9 mouse cellular contexts compared by ENCODE assay signal in the genomic region with DNA sequence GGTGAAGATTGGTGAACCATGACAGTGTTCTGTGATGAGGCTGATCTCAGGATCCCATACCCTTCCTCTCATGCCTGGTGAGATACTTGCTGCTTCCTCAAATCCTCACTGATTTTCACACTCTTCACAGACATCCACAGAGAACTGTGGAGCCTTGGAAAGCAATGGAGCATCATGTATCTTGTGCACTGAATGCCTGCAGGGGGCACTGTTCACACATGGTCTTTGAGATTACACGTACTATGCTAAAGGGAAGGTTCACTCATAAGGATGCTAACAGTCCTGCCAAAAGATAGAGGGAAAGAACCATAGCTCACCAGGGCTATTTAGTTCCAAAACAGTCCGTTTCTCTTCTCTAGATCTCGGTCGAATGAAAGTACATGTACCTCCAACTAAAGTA. TPM values are rescaled to one million over a fixed set of nuclear protein-coding genes. Genes with fewer than 3 reads are reported as not detected.
DNase-seq lines count a peak whose midpoint lies in the region; ATAC-seq and TF ChIP-seq lines count a peak whose summit lies in the region.
"Had no signal": no experiment of that assay in that cellular context is flagged by ENCODE, and none has a peak within 500 bp of the region (broad histone marks: within the 10 kb centered on the region; RNA-seq: fewer than 3 reads in every experiment).

No protein-coding gene starts in this region.

- TF ChIP-seq POLR2A in cerebellum, adult 2 months (IDR thresholded peaks at IDR 0.05; ENCODE audit: borderline replicate concordance, insufficient read depth, low read length): no peak

- H3K27ac ChIP-seq in intestine, postnatal 0 days (ENCODE audit: low read depth, low read length): no peak overlapping the region
- H3K27ac ChIP-seq in intestine, embryonic 15.5 days: no peak overlapping the region
- H3K27ac ChIP-seq in embryonic facial prominence, embryonic 14.5 days (replicated peaks; ENCODE audit: low read depth, low read length): no peak overlapping the region
- no peak overlapping the region for H3K27ac ChIP-seq in stomach, postnatal 0 days (replicated peaks)
- H3K27ac ChIP-seq in cerebellum, adult 2 months (ENCODE audit: insufficient read depth, low read length): no peak overlapping the region
- H3K27ac ChIP-seq in hindbrain, embryonic 10.5 days: no peak overlapping the region
- H3K27ac ChIP-seq: hindbrain, embryonic 15.5 days had no signal

- no peak overlapping the region for H3K4me3 ChIP-seq in intestine, postnatal 0 days (ENCODE audit: low read depth, low read length)
- no peak overlapping the region for H3K4me3 ChIP-seq in intestine, embryonic 15.5 days (replicated peaks)
- H3K4me3 ChIP-seq in embryonic facial prominence, embryonic 14.5 days (ENCODE audit: low read depth, low read length): no peak overlapping the region
- no peak overlapping the region for H3K4me3 ChIP-seq in stomach, postnatal 0 days (ENCODE audit: low read depth, low read length)
- H3K4me3 ChIP-seq in cerebellum, adult 2 months (replicated peaks; ENCODE audit: insufficient read depth, low read depth, low read length): no peak overlapping the region
- H3K4me3 ChIP-seq in hindbrain, embryonic 10.5 days: no peak overlapping the region
- H3K4me3 ChIP-seq: hindbrain, embryonic 15.5 days had no signal

- peak; percentile 67 for TF ChIP-seq CTCF in intestine, postnatal 0 days (IDR thresholded peaks at IDR 0.05; ENCODE audit: low read depth)
- peak; percentile 75 for TF ChIP-seq CTCF in stomach, postnatal 0 days (IDR thresholded peaks at IDR 0.05; ENCODE audit: low read depth)
- no peak for TF ChIP-seq CTCF in cerebellum, adult 2 months (IDR thresholded peaks at IDR 0.05; ENCODE audit: borderline replicate concordance, insufficient read depth, low read depth, low read length)

- H3K9me3 ChIP-seq in intestine, postnatal 0 days (ENCODE audit: control insufficient read depth): no peaks in the 10 kb centered on the region
- no peaks in the 10 kb centered on the region for H3K9me3 ChIP-seq in intestine, embryonic 15.5 days
- H3K9me3 ChIP-seq in embryonic facial prominence, embryonic 14.5 days (ENCODE audit: control insufficient read depth, low read length): no peaks in the 10 kb centered on the region
- no peaks in the 10 kb centered on the region for H3K9me3 ChIP-seq in stomach, postnatal 0 days (ENCODE audit: control insufficient read depth, low read length)
- no peaks in the 10 kb centered on the region for H3K9me3 ChIP-seq in hindbrain, embryonic 10.5 days
- H3K9me3 ChIP-seq: hindbrain, embryonic 15.5 days had no signal

- H3K4me1 ChIP-seq in intestine, postnatal 0 days (replicated peaks; ENCODE audit: control insufficient read depth, insufficient read depth, low read length): no peaks in the 10 kb centered on the region
- H3K4me1 ChIP-seq in intestine, embryonic 15.5 days (replicated peaks): no peaks in the 10 kb centered on the region
- no peaks in the 10 kb centered on the region for H3K4me1 ChIP-seq in embryonic facial prominence, embryonic 14.5 days (ENCODE audit: control insufficient read depth, insufficient read depth, low read length)
- H3K4me1 ChIP-seq in stomach, postnatal 0 days (replicated peaks; ENCODE audit: control insufficient read depth, insufficient read depth): no peaks in the 10 kb centered on the region
- no peaks in the 10 kb centered on the region for H3K4me1 ChIP-seq in cerebellum, adult 2 months (ENCODE audit: control insufficient read depth, insufficient read depth, low read length)
- H3K4me1 ChIP-seq in hindbrain, embryonic 10.5 days (replicated peaks): no peaks in the 10 kb centered on the region; the same call in 1 of the 2 replicates
- H3K4me1 ChIP-seq: hindbrain, embryonic 15.5 days had no signal

- H3K36me3 ChIP-seq in intestine, postnatal 0 days (ENCODE audit: control insufficient read depth, insufficient read depth): no peaks in the 10 kb centered on the region
- H3K36me3 ChIP-seq in intestine, embryonic 15.5 days: no peaks in the 10 kb centered on the region
- H3K36me3 ChIP-seq in embryonic facial prominence, embryonic 14.5 days (ENCODE audit: control insufficient read depth, insufficient read depth, low read length): no peaks in the 10 kb centered on the region
- no peaks in the 10 kb centered on the region for H3K36me3 ChIP-seq in stomach, postnatal 0 days (ENCODE audit: control insufficient read depth, insufficient read depth, low read length)
- H3K36me3 ChIP-seq in hindbrain, embryonic 10.5 days: no peaks in the 10 kb centered on the region
- H3K36me3 ChIP-seq: hindbrain, embryonic 15.5 days had no signal

- H3K9ac ChIP-seq in intestine, postnatal 0 days (ENCODE audit: low read depth, low read length): no peak overlapping the region
- H3K9ac ChIP-seq in intestine, embryonic 15.5 days: no peak overlapping the region
- no peak overlapping the region for H3K9ac ChIP-seq in embryonic facial prominence, embryonic 14.5 days (ENCODE audit: low read depth, low read length)
- H3K9ac ChIP-seq in stomach, postnatal 0 days (ENCODE audit: low read length): no peak overlapping the region
- H3K9ac ChIP-seq: hindbrain, embryonic 15.5 days had no signal

- H3K4me2 ChIP-seq in intestine, postnatal 0 days (replicated peaks; ENCODE audit: low read depth): no peak overlapping the region
- no peak overlapping the region for H3K4me2 ChIP-seq in intestine, embryonic 15.5 days (replicated peaks)
- H3K4me2 ChIP-seq in embryonic facial prominence, embryonic 14.5 days (ENCODE audit: low read depth, low read length): no peak overlapping the region
- no peak overlapping the region for H3K4me2 ChIP-seq in stomach, postnatal 0 days (replicated peaks; ENCODE audit: low read depth)
- H3K4me2 ChIP-seq: hindbrain, embryonic 15.5 days had no signal

- no peak for TF ChIP-seq EP300 in stomach, postnatal 0 days (optimal IDR thresholded peaks at IDR 0.05)

- DNase-seq in urinary bladder, postnatal 14 days (ENCODE audit: low spot score): peak; percentile 61
- DNase-seq in urinary bladder, postnatal 10 days (ENCODE audit: low spot score): no peak
- DNase-seq in embryonic facial prominence, embryonic 14.5 days (ENCODE audit: low spot score): peak; percentile 37
- DNase-seq in stomach, postnatal 0 days (ENCODE audit: low spot score): peak; percentile 17
- DNase-seq in cerebellum, adult 2 months: no peak
- DNase-seq in hindbrain, embryonic 10.5 days (ENCODE audit: low spot score): no peak

- 50% methylated on average over 4 of the region's 4 CpGs for WGBS in intestine, postnatal 0 days
- 52% methylated on average over 4 of the region's 4 CpGs for WGBS in intestine, embryonic 15.5 days
- WGBS in embryonic facial prominence, embryonic 14.5 days: 58% methylated on average over 4 of the region's 4 CpGs
- WGBS in stomach, postnatal 0 days: 54% methylated on average over 4 of the region's 4 CpGs
- 65% methylated on average over 4 of the region's 4 CpGs for WGBS in cerebellum, adult 2 months
- WGBS in hindbrain, embryonic 10.5 days: 64% methylated on average over 4 of the region's 4 CpGs

- no peaks in the 10 kb centered on the region for H3K27me3 ChIP-seq in intestine, postnatal 0 days (replicated peaks; ENCODE audit: control insufficient read depth, insufficient read depth, low read length)
- H3K27me3 ChIP-seq in intestine, embryonic 15.5 days (replicated peaks): no peaks in the 10 kb centered on the region
- no peaks in the 10 kb centered on the region for H3K27me3 ChIP-seq in embryonic facial prominence, embryonic 14.5 days (replicated peaks; ENCODE audit: control insufficient read depth, insufficient read depth, low read length)
- no peaks in the 10 kb centered on the region for H3K27me3 ChIP-seq in stomach, postnatal 0 days (ENCODE audit: control insufficient read depth, insufficient read depth, low read length)
- H3K27me3 ChIP-seq in cerebellum, adult 2 months (ENCODE audit: control insufficient read depth, insufficient read depth, low read length): no peaks in the 10 kb centered on the region
- H3K27me3 ChIP-seq in hindbrain, embryonic 10.5 days (ENCODE audit: insufficient read depth, poor library complexity, severe bottlenecking): no peaks in the 10 kb centered on the region
- H3K27me3 ChIP-seq: hindbrain, embryonic 15.5 days had no signal

- ATAC-seq in intestine, postnatal 0 days: no peak
- ATAC-seq in intestine, embryonic 15.5 days: no peak
- ATAC-seq in embryonic facial prominence, embryonic 14.5 days (ENCODE audit: low read depth): no peak
- no peak for ATAC-seq in stomach, postnatal 0 days (ENCODE audit: low FRiP score, low TSS enrichment)

RNA-seq across cellular contexts. Expression of a gene that starts 5.7 kb away (rescaled TPM):
- not detected in 2 replicates for polyA plus RNA-seq in intestine, postnatal 0 days (2015; fragmentation: Nextera tagmentation; extraction: Ambion mirVana)
- polyA plus RNA-seq in intestine, embryonic 15.5 days (2015; fragmentation: Nextera tagmentation; extraction: Ambion mirVana): not detected in 2 replicates
- 3.3 and 6.1 TPM in 2 replicates for polyA plus RNA-seq in embryonic facial prominence, embryonic 14.5 days (2014; fragmentation: Nextera tagmentation; extraction: Ambion mirVana)
- polyA plus RNA-seq in stomach, postnatal 0 days (2015; fragmentation: Nextera tagmentation; extraction: Ambion mirVana): 1,230 and 1,305 TPM in 2 replicates
- not detected in 2 replicates for polyA plus RNA-seq in cerebellum, adult 2 months (2012; rRNA removed)
- not detected in 2 replicates for polyA plus RNA-seq in hindbrain, embryonic 10.5 days (2016; fragmentation: Nextera tagmentation; extraction: Ambion mirVana)
- polyA plus RNA-seq: hindbrain, embryonic 15.5 days had no signal

RNA-seq across cellular contexts. Expression of a gene that starts 12.4 kb away (rescaled TPM):
- polyA plus RNA-seq in intestine, postnatal 0 days (2015; fragmentation: Nextera tagmentation; extraction: Ambion mirVana): not detected in 2 replicates
- polyA plus RNA-seq in intestine, embryonic 15.5 days (2015; fragmentation: Nextera tagmentation; extraction: Ambion mirVana): not detected in 2 replicates
- 0.43 and 1.1 TPM in 2 replicates for polyA plus RNA-seq in embryonic facial prominence, embryonic 14.5 days (2014; fragmentation: Nextera tagmentation; extraction: Ambion mirVana)
- 847 and 849 TPM in 2 replicates for polyA plus RNA-seq in stomach, postnatal 0 days (2015; fragmentation: Nextera tagmentation; extraction: Ambion mirVana)
- not detected in 2 replicates for polyA plus RNA-seq in cerebellum, adult 2 months (2012; rRNA removed)
- polyA plus RNA-seq in hindbrain, embryonic 10.5 days (2016; fragmentation: Nextera tagmentation; extraction: Ambion mirVana): not detected in 2 replicates
- polyA plus RNA-seq: hindbrain, embryonic 15.5 days had no signal

RNA-seq across cellular contexts. Expression of a gene that starts 23.9 kb away (rescaled TPM):
- not detected in 2 replicates for polyA plus RNA-seq in intestine, postnatal 0 days (2015; fragmentation: Nextera tagmentation; extraction: Ambion mirVana)
- not detected in 2 replicates for polyA plus RNA-seq in intestine, embryonic 15.5 days (2015; fragmentation: Nextera tagmentation; extraction: Ambion mirVana)
- 0.80 and 3.1 TPM in 2 replicates for polyA plus RNA-seq in embryonic facial prominence, embryonic 14.5 days (2014; fragmentation: Nextera tagmentation; extraction: Ambion mirVana)
- 1,477 and 1,491 TPM in 2 replicates for polyA plus RNA-seq in stomach, postnatal 0 days (2015; fragmentation: Nextera tagmentation; extraction: Ambion mirVana)
- polyA plus RNA-seq in cerebellum, adult 2 months (2012; rRNA removed): not detected in 2 replicates
- polyA plus RNA-seq in hindbrain, embryonic 10.5 days (2016; fragmentation: Nextera tagmentation; extraction: Ambion mirVana): not detected in 2 replicates
- polyA plus RNA-seq: hindbrain, embryonic 15.5 days had no signal

RNA-seq across cellular contexts. Expression of a gene that starts 36.8 kb away (rescaled TPM):
- polyA plus RNA-seq in intestine, postnatal 0 days (2015; fragmentation: Nextera tagmentation; extraction: Ambion mirVana): not detected in 2 replicates
- not detected in 2 replicates for polyA plus RNA-seq in intestine, embryonic 15.5 days (2015; fragmentation: Nextera tagmentation; extraction: Ambion mirVana)
- not detected in 2 replicates for polyA plus RNA-seq in embryonic facial prominence, embryonic 14.5 days (2014; fragmentation: Nextera tagmentation; extraction: Ambion mirVana)
- polyA plus RNA-seq in stomach, postnatal 0 days (2015; fragmentation: Nextera tagmentation; extraction: Ambion mirVana): 246 and 293 TPM in 2 replicates
- not detected in 2 replicates for polyA plus RNA-seq in cerebellum, adult 2 months (2012; rRNA removed)
- not detected in 2 replicates for polyA plus RNA-seq in hindbrain, embryonic 10.5 days (2016; fragmentation: Nextera tagmentation; extraction: Ambion mirVana)
- polyA plus RNA-seq: hindbrain, embryonic 15.5 days had no signal

RNA-seq across cellular contexts. Expression of a gene that starts 46.5 kb away (rescaled TPM):
- not detected in 2 replicates for polyA plus RNA-seq in intestine, postnatal 0 days (2015; fragmentation: Nextera tagmentation; extraction: Ambion mirVana)
- not detected in 2 replicates for polyA plus RNA-seq in intestine, embryonic 15.5 days (2015; fragmentation: Nextera tagmentation; extraction: Ambion mirVana)
- 1.3 and 1.9 TPM in 2 replicates for polyA plus RNA-seq in embryonic facial prominence, embryonic 14.5 days (2014; fragmentation: Nextera tagmentation; extraction: Ambion mirVana)
- 1,443 and 1,461 TPM in 2 replicates for polyA plus RNA-seq in stomach, postnatal 0 days (2015; fragmentation: Nextera tagmentation; extraction: Ambion mirVana)
- not detected in 2 replicates for polyA plus RNA-seq in cerebellum, adult 2 months (2012; rRNA removed)
- not detected in 2 replicates for polyA plus RNA-seq in hindbrain, embryonic 10.5 days (2016; fragmentation: Nextera tagmentation; extraction: Ambion mirVana)
- polyA plus RNA-seq: hindbrain, embryonic 15.5 days had no signal

Comparison
In these comparisons a context has a peak if more than half of its experiments do, and no peak if none do; other contexts are left out.
1. DNase-seq: peak in urinary bladder, postnatal 14 days (single experiment), embryonic facial prominence, embryonic 14.5 days (single experiment) and stomach, postnatal 0 days (single experiment); none in urinary bladder, postnatal 10 days (single experiment), cerebellum, adult 2 months (0 of 2) and hindbrain, embryonic 10.5 days (single experiment).
2. RNA of a gene that starts 5.7 kb away (polyA plus RNA-seq): 1,230 to 1,305 TPM in stomach, postnatal 0 days; 3.3 to 6.1 TPM in embryonic facial prominence, embryonic 14.5 days, not detected in intestine, postnatal 0 days, not detected in intestine, embryonic 15.5 days, not detected in cerebellum, adult 2 months and not detected in hindbrain, embryonic 10.5 days; every median in the first group is over 100 times any median in the second.
3. RNA of a gene that starts 12.4 kb away (polyA plus RNA-seq): 847 to 849 TPM in stomach, postnatal 0 days; 0.43 to 1.1 TPM in embryonic facial prominence, embryonic 14.5 days, not detected in intestine, postnatal 0 days, not detected in intestine, embryonic 15.5 days, not detected in cerebellum, adult 2 months and not detected in hindbrain, embryonic 10.5 days; every median in the first group is over 100 times any median in the second.
4. RNA of a gene that starts 23.9 kb away (polyA plus RNA-seq): 1,477 to 1,491 TPM in stomach, postnatal 0 days; 0.80 to 3.1 TPM in embryonic facial prominence, embryonic 14.5 days, not detected in intestine, postnatal 0 days, not detected in intestine, embryonic 15.5 days, not detected in cerebellum, adult 2 months and not detected in hindbrain, embryonic 10.5 days; every median in the first group is over 100 times any median in the second.